Mouse (Mus musculus) C2C12 (cell line): ENCODE measurements around the gene 9430038I01Rik. TPM values are rescaled to one million over a fixed set of nuclear protein-coding genes. Genes with fewer than 3 reads are reported as not detected.

ENCODE experiments used
- H3K27me3 ChIP-seq: one replicate; pipeline ENCODE4 v1.6.1; 2011; ENCODE audit not compliant: control insufficient read depth, insufficient read depth, insufficient read length
- H3K36me3 ChIP-seq: one replicate; pipeline ENCODE4 v1.6.1; 2011; ENCODE audit not compliant: control insufficient read depth, insufficient read depth
- H3K4me3 ChIP-seq: one replicate; pipeline ENCODE4 v1.5.1; 2011; ENCODE audit warnings: mild to moderate bottlenecking, control low read depth; ENCODE audit not compliant: poor library complexity, insufficient read depth, severe bottlenecking
- H3K79me2 ChIP-seq: one replicate; pipeline ENCODE4 v1.6.1; 2011; ENCODE audit not compliant: control insufficient read depth, insufficient read depth
- H3K79me3 ChIP-seq: one replicate; pipeline ENCODE4 v1.6.1; 2011; ENCODE audit warnings: low read depth, control low read depth
- H3ac ChIP-seq: one replicate; pipeline ENCODE3; 2011; ENCODE audit warnings: low read depth; ENCODE audit not compliant: control insufficient read depth, insufficient read length
- CEBPB ChIP-seq: IDR thresholded peaks from one replicate; pipeline ENCODE4 v1.6.1; 2011; ENCODE audit warnings: low read depth, mild to moderate bottlenecking, control low read depth, moderate library complexity
- CTCF ChIP-seq: IDR thresholded peaks from one replicate; pipeline ENCODE4 v1.5.1; 2011; ENCODE audit not compliant: control insufficient read depth, insufficient read depth, insufficient read length
- FOSL1 ChIP-seq: IDR thresholded peaks from one replicate; pipeline ENCODE4 v1.8.0; 2011; ENCODE audit warnings: mild to moderate bottlenecking, low read length; ENCODE audit not compliant: poor library complexity, insufficient read depth, severe bottlenecking
- MAX ChIP-seq: IDR thresholded peaks from one replicate; pipeline ENCODE4 v1.6.1; 2011; ENCODE audit warnings: mild to moderate bottlenecking, control low read depth
- MYOD1 ChIP-seq: IDR thresholded peaks from one replicate; pipeline ENCODE4 v1.6.1; 2011; ENCODE audit warnings: low read depth; ENCODE audit not compliant: control insufficient read depth, insufficient read length
- MYOG ChIP-seq: IDR thresholded peaks from one replicate; pipeline ENCODE4 v1.6.1; 2011; ENCODE audit not compliant: control insufficient read depth, insufficient read length; ENCODE audit errors: extremely low read depth
- USF1 ChIP-seq: IDR thresholded peaks from one replicate; pipeline ENCODE4 v1.6.1; 2011; ENCODE audit warnings: low read depth, mild to moderate bottlenecking, control low read depth, moderate library complexity
- polyA plus RNA-seq: library from polyadenylated mRNA; unstranded; fragments of >200 nt; fragmentation: generic; extraction: Trizol; gene quantifications from one replicate; pipeline ENCODE4 v1.2.1, GENCODE M21; 2012; ENCODE audit warnings: missing spikeins

The 9430038I01Rik gene
- polyA plus RNA-seq, 1 experiment, result 4.4 TPM

- Histone ChIP-seq H3K27me3 (no peaks in the 10 kb centered on the region), H3K36me3 (no peaks in the 10 kb centered on the region), H3K79me2 (no peaks in the 10 kb centered on the region), H3ac (no peak overlapping the region), H3K79me3 (no peaks in the 10 kb centered on the region), H3K4me3 (no peak overlapping the region)
- TF ChIP-seq CEBPB (no peak), USF1 (no peak), MYOG (no peak), MYOD1 (no peak), FOSL1 (no peak), MAX (no peak), CTCF (no peak)
Measured at GRCm38 (mm10) chr7:137346860-137347259, 63.7 kb downstream of the 9430038I01Rik start.

- no peak for TF ChIP-seq MAX
- no peak for TF ChIP-seq CEBPB
- TF ChIP-seq MYOG, result no peak
- no peak for TF ChIP-seq USF1
- TF ChIP-seq MYOD1, result no peak
- TF ChIP-seq FOSL1, result no peak
- TF ChIP-seq CTCF, result no peak
- no peak overlapping the region for H3K4me3 ChIP-seq
- H3K79me3 ChIP-seq, result no peaks in the 10 kb centered on the region
- no peaks in the 10 kb centered on the region for H3K36me3 ChIP-seq
- H3ac ChIP-seq, result no peak overlapping the region
- no peaks in the 10 kb centered on the region for H3K79me2 ChIP-seq
- no peaks in the 10 kb centered on the region for H3K27me3 ChIP-seq
Measured at GRCm38 (mm10) chr7:137346068-137346467, 64.5 kb downstream of the 9430038I01Rik start.

- no peak overlapping the region for H3ac ChIP-seq
- no peaks in the 10 kb centered on the region for H3K36me3 ChIP-seq
- H3K79me3 ChIP-seq, result no peaks in the 10 kb centered on the region
- no peak for TF ChIP-seq CTCF
- TF ChIP-seq USF1, result no peak
- no peaks in the 10 kb centered on the region for H3K27me3 ChIP-seq
- H3K4me3 ChIP-seq, result no peak overlapping the region
- no peaks in the 10 kb centered on the region for H3K79me2 ChIP-seq
Measured at GRCm38 (mm10) chr7:137333951-137334350, 76.6 kb downstream of the 9430038I01Rik start.

Other genes starting within 250 kb of the 9430038I01Rik start
- 8.1 TPM for gene Ebf3, start 96.3 kb downstream of the 9430038I01Rik start, polyA plus RNA-seq
- gene Glrx3, start 26.9 kb upstream of the 9430038I01Rik start, polyA plus RNA-seq, result 241 TPM